Mouse (Mus musculus): ENCODE measurements around the gene Cd274.

Gene Cd274

DNA sequence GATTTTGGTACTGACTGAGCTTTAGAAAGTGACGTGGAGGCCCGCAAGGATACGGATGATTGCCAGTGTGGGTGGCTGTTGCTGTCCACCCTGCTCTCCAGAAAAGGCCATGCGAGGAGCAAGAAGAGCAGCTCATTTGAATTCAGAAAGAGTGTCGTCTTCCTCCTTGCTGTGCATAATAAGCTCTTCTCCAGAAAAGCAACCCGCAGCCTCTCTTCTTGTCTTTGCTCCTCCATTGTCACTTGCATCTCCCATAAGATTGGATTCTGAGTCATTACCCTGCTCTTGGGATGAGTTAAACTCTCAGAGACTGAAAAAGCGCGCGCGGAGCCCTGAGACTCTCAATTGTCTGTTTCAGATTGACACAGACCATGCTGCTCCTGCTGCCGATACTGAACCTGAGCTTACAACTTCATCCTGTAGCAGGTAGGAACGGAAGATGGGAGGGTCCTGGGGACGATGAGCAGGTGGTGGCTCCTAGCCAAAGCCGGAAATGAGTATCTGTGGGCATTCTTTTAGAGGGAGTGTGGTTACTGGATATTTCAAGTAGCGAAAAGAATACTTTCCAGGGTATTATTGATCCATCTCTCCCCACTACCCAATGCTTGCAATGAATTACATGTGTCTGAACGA is 54.9 kb downstream of the Cd274 start:
- no peak for DNase-seq (ENCODE audit: low read depth in 2 of 2, low spot score in 2 of 2)

DNA sequence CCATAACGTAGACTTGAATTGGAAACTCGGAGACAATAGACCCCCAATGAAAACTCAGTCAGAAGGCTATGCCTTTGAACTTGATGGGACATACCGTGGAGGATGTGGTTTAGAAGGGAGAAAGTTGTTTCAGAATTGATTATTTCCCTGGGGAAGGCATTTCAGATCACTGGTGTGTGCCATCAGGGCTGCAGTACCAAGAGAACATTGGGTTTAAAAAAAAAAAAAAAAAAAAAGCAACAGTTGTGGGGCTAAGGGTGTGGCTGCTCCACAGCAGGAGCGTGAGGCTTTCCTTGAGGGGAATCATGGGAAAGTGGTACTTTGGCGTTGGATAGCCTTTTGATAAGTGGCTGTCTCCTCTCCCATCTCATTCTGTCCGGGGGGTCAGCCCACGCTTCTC is 55.5 kb downstream of the Cd274 start:
- no peak for DNase-seq (ENCODE audit: low read depth in 2 of 2, low spot score in 2 of 2)

DNA sequence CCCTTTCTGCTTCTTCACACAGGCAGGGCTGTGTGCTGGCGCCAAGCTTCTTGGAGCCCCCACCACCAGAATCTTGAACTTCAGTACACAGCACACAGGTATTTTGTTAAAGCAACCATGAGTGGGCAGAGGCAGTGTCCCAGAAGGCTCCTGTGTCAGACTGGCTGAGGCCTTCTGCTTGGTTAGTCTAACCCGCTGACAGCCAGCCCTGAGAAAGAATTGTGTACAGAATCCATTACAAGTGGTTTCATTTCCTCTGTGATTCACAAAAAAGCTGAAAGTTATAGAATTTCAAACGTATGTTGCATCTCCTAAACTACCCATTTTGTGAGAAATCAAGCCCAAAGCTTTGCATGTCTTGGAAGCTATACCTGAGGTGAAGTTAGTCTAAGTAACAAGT is 63.3 kb downstream of the Cd274 start:
- DNase-seq (ENCODE audit: low read depth in 2 of 2, low spot score in 2 of 2) = no peak

- peak; percentile 22 to 35 for DNase-seq (ENCODE audit: low read depth in 2 of 2, low spot score in 2 of 2)
Observed at GRCm38 (mm10) chr19:29430953-29431352, 63.7 kb downstream of the Cd274 start.

DNA sequence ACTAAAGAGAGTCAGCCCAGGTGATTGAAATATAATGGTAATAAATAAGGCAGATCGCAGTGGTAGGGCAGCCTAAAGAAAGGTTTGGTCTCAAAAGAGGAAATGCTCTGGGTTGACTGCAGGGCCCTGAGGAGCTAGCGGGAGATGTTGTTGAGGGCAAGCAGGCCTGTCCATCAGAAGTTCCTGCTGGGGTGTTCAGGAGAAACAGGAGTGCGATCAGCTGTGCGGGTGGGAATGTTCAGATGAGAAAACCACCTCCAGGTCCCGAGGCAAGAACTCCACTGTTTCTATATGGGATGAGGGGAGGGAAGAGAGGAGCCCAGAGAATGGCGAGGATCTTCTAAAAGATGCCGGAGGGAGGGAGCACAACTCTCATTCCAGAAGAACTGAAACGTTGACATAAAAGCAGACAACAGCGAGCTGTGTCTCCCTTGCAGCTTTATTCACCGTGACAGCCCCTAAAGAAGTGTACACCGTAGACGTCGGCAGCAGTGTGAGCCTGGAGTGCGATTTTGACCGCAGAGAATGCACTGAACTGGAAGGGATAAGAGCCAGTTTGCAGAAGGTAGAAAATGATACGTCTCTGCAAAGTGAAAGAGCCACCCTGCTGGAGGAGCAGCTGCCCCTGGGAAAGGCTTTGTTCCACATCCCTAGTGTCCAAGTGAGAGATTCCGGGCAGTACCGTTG is 69.7 kb downstream of the Cd274 start:
- no peak for DNase-seq (ENCODE audit: low read depth in 2 of 2, low spot score in 2 of 2)

All from CD8-positive naive resting alpha-beta T cell, adult 2 months (primary cell).